Mouse (Mus musculus) heart, embryonic 12.5 days (tissue): ENCODE data around the gene Hid1. TPM values are rescaled to one million over a fixed set of nuclear protein-coding genes. Genes with fewer than 3 reads are reported as not detected.
"Not testable (repeated sequence)": the region's sequence is repeated elsewhere in the genome, so short reads cannot be mapped to it uniquely, and the experiment has no call there.

ENCODE experiments used
- ATAC-seq: fragments of 200-750 bp; cut with Nextera tagmentation; 2 replicates; pipeline ENCODE4 v1.8.0; 2017; ENCODE audit warnings: moderate TSS enrichment, moderate library complexity; ENCODE audit not compliant: insufficient number of reproducible peaks, low FRiP score
- H3K27ac ChIP-seq: fragments of 300-500 bp; sonication (generic); 2 replicates; pipeline ENCODE4 v1.5.1; 2016; ENCODE audit warnings: mild to moderate bottlenecking, moderate library complexity; ENCODE audit not compliant: poor library complexity, severe bottlenecking
- H3K27me3 ChIP-seq: fragments of 300-500 bp; sonication (generic); replicated peaks from 2 replicates; pipeline ENCODE4 v1.6.1; 2016; ENCODE audit warnings: mild to moderate bottlenecking, moderate library complexity
- H3K36me3 ChIP-seq: fragments of 300-500 bp; sonication (generic); 2 replicates; pipeline ENCODE4 v1.6.1; 2016; ENCODE audit warnings: mild to moderate bottlenecking, moderate library complexity
- H3K4me1 ChIP-seq: fragments of 300-500 bp; sonication (generic); replicated peaks from 2 replicates; pipeline ENCODE4 v1.6.1; 2016; ENCODE audit warnings: mild to moderate bottlenecking
- H3K4me2 ChIP-seq: fragments of 300-500 bp; sonication (generic); 2 replicates; pipeline ENCODE4 v1.6.1; 2016; ENCODE audit warnings: mild to moderate bottlenecking, moderate library complexity
- H3K4me3 ChIP-seq: fragments of 300-500 bp; sonication (generic); 2 replicates; pipeline ENCODE4 v1.5.1; 2016; ENCODE audit warnings: mild to moderate bottlenecking
- H3K9ac ChIP-seq: fragments of 300-500 bp; sonication (generic); 2 replicates; pipeline ENCODE4 v1.6.1; 2016; ENCODE audit warnings: mild to moderate bottlenecking, moderate library complexity
- H3K9me3 ChIP-seq: fragments of 300-500 bp; sonication (generic); replicated peaks from 2 replicates; pipeline ENCODE4 v1.6.1; 2016; ENCODE audit warnings: mild to moderate bottlenecking, moderate library complexity
- WGBS: fragments of 180-500 bp; shearing (Covaris S2); methylation state at CpG from one replicate; pipeline ENCODE4 v1.1.7; 2016; 5-methylcytosine and 5-hydroxymethylcytosine counted together
- polyA plus RNA-seq: library from polyadenylated mRNA; unstranded; fragments of >200 nt; fragmentation: Nextera tagmentation; extraction: Ambion mirVana; gene quantifications from 2 replicates; pipeline ENCODE4 v1.2.1, GENCODE M21; 2016

The Hid1 gene
- polyA plus RNA-seq, 1 experiment from 2014 or later, result 6.0 TPM

DNA sequence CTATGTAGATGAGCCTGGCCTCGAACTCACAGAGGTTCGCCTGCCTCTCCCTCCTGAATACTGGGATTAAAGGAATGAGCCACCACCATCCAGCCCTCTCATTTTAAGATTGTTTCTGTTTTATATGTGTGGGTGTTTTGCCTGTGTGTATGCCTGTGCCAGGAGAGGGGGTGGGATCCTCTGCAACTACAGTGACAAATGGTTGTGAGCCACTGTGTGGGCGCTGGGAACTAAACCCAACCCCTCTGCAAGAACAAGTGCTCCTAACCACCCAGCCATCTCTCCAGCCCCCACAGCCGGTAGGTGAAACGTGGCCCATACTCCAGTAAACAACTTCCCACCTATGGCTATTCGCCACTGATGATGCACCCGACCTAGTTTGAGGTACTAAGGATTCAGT is 23.8 kb upstream of the Hid1 start:
- Histone ChIP-seq H3K4me2 (no peak overlapping the region), H3K4me1 (0 out of 2 replicates have a peak, but pooled peaks cover 9% of the 10 kb centered on the region), H3K9me3 (no peaks in the 10 kb centered on the region), H3K27me3 (peaks cover 24% of the 10 kb centered on the region; the same call in 1 of the 2 replicates), H3K27ac (no peak overlapping the region), H3K4me3 (no peak overlapping the region), H3K36me3 (peaks cover 47% of the 10 kb centered on the region), H3K9ac (no peak overlapping the region)
- no peak for ATAC-seq
- WGBS, result 76% methylated on average over 7 of the region's 7 CpGs

DNA sequence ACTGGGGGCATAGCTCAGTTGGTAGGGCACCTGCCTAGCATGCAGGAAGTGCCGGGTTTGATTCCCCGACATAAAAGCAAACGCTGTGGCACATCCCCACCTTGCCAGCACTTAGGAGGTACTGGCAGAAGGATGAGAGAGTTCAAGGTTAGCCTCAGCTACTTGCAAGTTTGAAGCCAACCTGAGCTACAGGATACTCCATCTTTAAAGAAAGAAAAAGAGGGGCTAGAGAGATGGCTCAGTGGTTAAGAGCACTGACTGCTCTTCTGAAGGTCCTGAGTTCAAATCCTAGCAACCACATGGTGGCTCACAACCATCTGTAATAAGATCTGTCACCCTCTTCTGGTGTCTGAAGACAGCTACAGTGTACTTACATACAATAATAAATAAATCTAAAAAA is 19.3 kb upstream of the Hid1 start:
- not testable (repeated sequence) for H3K9me3 ChIP-seq, H3K4me2 ChIP-seq, H3K9ac ChIP-seq, H3K27ac ChIP-seq, H3K4me3 ChIP-seq, ATAC-seq
- peaks cover 23% of the 10 kb centered on the region for H3K27me3 ChIP-seq
- H3K4me1 ChIP-seq, result peaks cover 27% of the 10 kb centered on the region
- peaks cover 16% of the 10 kb centered on the region for H3K36me3 ChIP-seq
- WGBS, result 81% methylated on average over 3 of the region's 3 CpGs

DNA sequence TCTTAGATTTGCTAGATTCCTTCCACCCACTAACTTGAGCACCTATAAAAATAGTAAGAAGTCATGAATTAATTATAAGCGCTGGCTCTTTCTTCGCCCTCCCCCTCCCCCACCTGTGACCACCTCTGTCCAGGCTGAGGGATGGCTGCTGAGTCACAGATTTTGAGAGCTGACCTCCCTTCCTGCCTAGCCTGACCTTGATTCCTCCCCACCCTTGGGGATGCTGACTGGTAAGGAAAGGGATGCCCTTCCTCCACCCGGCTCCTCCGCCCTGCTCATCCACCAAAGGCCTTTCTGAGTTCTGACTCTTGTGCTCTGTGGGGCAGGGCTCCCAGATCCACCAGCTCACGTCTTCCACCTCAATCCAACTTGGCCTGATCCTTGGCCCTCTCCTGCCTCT is 17.0 kb upstream of the Hid1 start:
- Histone ChIP-seq H3K4me1 (peaks cover 30% of the 10 kb centered on the region), H3K4me3 (no peak overlapping the region), H3K27me3 (peaks cover 23% of the 10 kb centered on the region), H3K27ac (peak overlapping the region; percentile 17; the same call in 1 of the 2 replicates), H3K4me2 (peak overlapping the region; percentile 90), H3K9me3 (no peaks in the 10 kb centered on the region), H3K9ac (no peak overlapping the region), H3K36me3 (no peaks in the 10 kb centered on the region)
- WGBS, result 73% methylated on average over 5 of the region's 5 CpGs
- no peak for ATAC-seq

DNA sequence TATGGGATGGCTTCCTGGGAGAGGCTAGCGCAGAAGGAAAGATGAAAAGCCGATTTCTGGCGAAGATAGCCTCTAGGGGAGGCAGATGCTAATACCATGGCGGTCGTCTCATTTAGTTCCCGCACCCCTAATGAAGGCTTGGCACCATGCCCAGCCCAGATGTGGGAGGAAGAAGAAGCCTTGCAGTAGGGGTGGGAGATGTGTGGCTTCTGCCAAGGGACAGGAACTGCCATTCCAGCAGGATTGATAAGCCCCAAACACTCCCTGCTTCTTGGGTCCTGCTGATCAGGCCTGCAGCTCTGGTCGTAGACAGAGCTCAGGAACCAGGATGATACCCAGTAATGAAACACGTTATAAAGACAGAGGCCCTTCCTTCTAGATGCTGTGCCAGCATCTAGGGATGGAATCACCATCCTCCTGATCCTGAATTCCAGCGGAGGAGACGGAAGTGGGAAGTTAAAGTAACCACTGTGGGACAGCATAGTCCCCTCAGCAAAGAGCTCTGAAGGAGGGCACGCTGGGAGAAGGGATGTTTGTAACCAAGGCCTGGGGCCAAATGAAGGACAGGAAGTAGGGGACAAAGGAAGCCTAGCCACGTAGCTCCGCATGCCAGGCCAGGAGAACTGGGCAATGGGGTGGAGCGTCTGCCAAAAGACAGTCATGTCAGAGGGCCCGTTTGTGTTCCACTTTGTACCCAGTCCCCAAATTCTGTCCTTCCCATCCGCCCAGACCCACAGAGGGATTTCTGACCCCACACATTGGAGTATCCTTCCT is 16.3 kb upstream of the Hid1 start:
- H3K9me3 ChIP-seq, result no peaks in the 10 kb centered on the region
- no peaks in the 10 kb centered on the region for H3K36me3 ChIP-seq
- peak overlapping the region; percentile 90 for H3K4me2 ChIP-seq
- peak overlapping the region; percentile 77; the same call in 1 of the 2 replicates for H3K4me3 ChIP-seq
- WGBS, result 51% methylated on average over 16 of the region's 16 CpGs
- H3K4me1 ChIP-seq, result peaks cover 30% of the 10 kb centered on the region
- H3K27ac ChIP-seq, result peak overlapping the region; percentile 17; the same call in 1 of the 2 replicates
- ATAC-seq, result no peak
- peaks cover 23% of the 10 kb centered on the region for H3K27me3 ChIP-seq
- no peak overlapping the region for H3K9ac ChIP-seq

DNA sequence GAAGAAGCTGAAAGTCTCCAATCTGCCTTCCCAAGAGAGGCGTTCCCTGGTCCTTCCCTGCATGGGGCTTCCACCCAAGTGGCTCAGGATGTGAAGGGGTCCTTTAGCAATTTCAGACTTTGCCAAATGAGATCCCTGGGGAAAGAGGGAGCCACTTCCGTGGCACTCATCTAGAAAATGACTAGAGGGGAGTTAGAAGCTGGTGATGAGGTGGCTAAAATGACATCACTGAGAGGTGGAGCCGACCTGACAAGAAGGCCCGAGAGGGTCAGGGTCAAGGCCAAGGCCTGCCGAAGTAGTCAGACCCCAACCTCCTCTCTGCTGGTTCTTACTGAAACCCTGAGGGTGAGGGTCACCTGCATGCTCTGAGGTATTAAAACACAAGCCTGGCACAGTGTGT is 15.3 kb upstream of the Hid1 start:
- Histone ChIP-seq H3K4me2 (peak overlapping the region; percentile 90), H3K4me3 (peak overlapping the region; percentile 77), H3K27me3 (peaks cover 23% of the 10 kb centered on the region), H3K4me1 (peaks cover 30% of the 10 kb centered on the region), H3K9me3 (peaks cover 3% of the 10 kb centered on the region; the same call in 1 of the 2 replicates), H3K36me3 (no peaks in the 10 kb centered on the region), H3K27ac (no peak overlapping the region), H3K9ac (peak overlapping the region; percentile 85)
- WGBS, result 16% methylated on average over 5 of the region's 5 CpGs
- no peak for ATAC-seq

DNA sequence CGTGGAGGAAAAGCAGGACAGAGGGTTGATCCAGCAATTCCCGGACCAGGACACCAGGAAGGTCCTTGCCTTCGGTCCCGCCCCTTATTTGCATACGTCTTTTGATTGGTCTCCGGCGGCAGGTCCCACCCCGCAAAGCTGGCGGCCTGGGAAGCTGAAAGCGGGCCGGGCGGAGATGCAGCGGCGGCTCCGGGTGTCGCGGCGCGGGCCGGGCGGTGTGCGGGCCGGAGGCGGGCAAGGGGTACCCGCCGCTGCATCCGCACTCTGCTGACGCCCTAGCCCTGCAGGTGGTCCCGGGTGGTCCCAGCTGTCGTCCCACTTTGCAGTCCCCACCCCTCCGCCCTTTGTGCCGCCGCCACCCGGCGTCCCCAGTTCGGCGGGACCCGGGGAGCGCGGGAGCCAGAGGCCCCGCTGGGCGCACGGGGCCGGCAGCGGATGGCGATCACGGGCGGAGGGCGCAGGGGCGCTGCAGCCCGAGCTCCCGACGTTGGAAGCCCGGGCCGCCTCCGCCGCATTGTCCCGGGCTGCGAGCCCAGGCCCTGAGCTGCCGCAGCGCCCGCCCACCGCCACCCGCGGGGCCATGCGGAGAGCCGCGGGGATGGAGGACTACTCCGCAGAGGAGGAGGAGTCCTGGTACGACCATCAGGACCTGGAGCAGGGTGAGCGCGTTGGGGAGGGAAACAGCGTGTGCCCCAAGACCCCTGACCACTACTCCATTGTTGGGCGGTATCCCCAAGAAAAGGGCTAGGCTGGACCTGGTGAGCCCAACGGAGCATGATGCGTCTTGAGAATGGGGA is 14.4 kb upstream of the Hid1 start, which contains the start of gene Cdr2l:
Gene Cdr2l (plus strand): TSS at position 174 of the 797 bp plus-strand sequence.
- Histone ChIP-seq H3K27me3 (peaks cover 27% of the 10 kb centered on the region), H3K27ac (peak within 1 kb of the TSS; percentile 52), H3K9me3 (peaks cover 4% of the 10 kb centered on the region; the same call in 1 of the 2 replicates), H3K9ac (peak within 1 kb of the TSS; percentile 85), H3K4me2 (peak within 1 kb of the TSS; percentile 90), H3K4me3 (peak within 1 kb of the TSS; percentile 77), H3K4me1 (peaks cover 30% of the 10 kb centered on the region), H3K36me3 (no peaks in the 10 kb centered on the region)
- under 1% methylated on average over 76 of the region's 76 CpGs for WGBS
- peak; percentile 78 for ATAC-seq

DNA sequence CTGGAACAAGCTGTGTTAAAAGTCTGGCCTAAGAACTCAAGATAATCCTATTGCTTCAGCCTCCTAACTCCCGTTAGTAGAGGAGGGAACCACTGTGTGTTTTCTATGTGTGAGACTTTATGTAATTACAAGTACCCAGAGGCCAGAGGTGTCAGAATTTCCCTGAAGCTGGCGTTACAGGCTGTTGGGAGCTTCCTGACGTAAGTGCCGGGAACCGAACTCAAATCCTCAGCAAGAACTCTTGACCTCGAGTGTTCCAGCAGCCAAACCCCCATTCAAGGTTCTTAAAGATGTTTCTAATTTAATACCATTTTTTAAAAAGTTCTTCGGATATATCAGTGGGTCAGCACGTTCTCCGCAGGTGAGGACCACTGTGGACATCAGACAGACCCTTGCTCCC is 13.7 kb upstream of the Hid1 start:
- H3K4me2 ChIP-seq, result peak overlapping the region; percentile 90
- no peak for ATAC-seq
- no peak overlapping the region for H3K9ac ChIP-seq
- peaks cover 33% of the 10 kb centered on the region for H3K27me3 ChIP-seq
- H3K4me3 ChIP-seq, result peak overlapping the region; percentile 77
- H3K9me3 ChIP-seq, result peaks cover 4% of the 10 kb centered on the region; the same call in 1 of the 2 replicates
- 12% methylated on average over 9 of the region's 9 CpGs for WGBS
- peaks cover 30% of the 10 kb centered on the region for H3K4me1 ChIP-seq
- peak overlapping the region; percentile 15; the same call in 1 of the 2 replicates for H3K27ac ChIP-seq
- H3K36me3 ChIP-seq, result no peaks in the 10 kb centered on the region

DNA sequence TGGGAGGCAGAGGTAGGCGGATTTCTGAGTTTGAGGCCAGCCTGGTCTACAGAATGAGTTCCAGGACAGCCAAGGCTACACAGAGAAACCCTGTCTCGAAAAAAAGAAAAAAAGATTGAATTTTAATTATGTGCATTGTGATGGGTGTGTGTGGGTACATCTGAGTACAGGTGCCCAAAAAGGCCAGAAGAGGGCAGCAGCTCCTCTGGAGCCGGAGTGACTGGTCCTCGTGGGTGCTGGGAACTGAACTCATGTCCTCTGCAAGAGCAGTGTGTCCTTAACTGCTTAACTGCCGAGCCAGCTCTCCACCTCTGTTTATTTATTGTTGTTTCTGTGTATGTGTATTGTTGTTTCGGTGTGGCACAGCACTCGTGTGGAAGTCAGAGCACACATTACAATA is 10.3 kb upstream of the Hid1 start:
- no peak for ATAC-seq
- Histone ChIP-seq H3K9ac (no peak overlapping the region), H3K4me1 (peaks cover 20% of the 10 kb centered on the region), H3K9me3 (peaks cover 4% of the 10 kb centered on the region; the same call in 1 of the 2 replicates), H3K4me3 (no peak overlapping the region), H3K27ac (no peak overlapping the region), H3K36me3 (no peaks in the 10 kb centered on the region), H3K4me2 (no peak overlapping the region), H3K27me3 (peaks cover 39% of the 10 kb centered on the region)
- WGBS, result 78% methylated on average over 7 of the region's 7 CpGs

DNA sequence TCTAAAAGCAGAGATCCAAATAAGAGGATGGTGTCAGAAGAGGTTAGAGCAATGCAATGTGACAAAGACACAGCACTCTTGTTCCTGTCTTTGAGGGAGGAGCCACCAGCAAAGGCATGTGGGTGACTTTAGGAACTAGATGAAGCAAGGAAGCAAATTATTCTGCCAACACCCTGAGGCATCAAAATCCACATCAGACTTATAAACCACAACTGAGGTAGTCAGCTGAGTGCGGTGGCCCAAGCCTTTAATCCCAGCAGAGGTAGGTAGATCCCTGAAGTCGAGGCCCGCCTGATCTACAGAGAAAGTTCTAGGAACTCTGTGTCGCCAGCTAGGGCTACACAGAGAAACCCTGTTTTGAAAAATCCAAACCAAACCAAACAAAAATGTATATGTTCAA is 9.7 kb upstream of the Hid1 start:
- WGBS, result 81% methylated on average over 4 of the region's 4 CpGs
- no peaks in the 10 kb centered on the region for H3K36me3 ChIP-seq
- H3K4me2 ChIP-seq, result no peak overlapping the region
- no peak for ATAC-seq
- peaks cover 38% of the 10 kb centered on the region for H3K27me3 ChIP-seq
- peaks cover 17% of the 10 kb centered on the region for H3K4me1 ChIP-seq
- H3K27ac ChIP-seq, result no peak overlapping the region
- H3K4me3 ChIP-seq, result no peak overlapping the region
- peaks cover 4% of the 10 kb centered on the region; the same call in 1 of the 2 replicates for H3K9me3 ChIP-seq
- no peak overlapping the region for H3K9ac ChIP-seq

DNA sequence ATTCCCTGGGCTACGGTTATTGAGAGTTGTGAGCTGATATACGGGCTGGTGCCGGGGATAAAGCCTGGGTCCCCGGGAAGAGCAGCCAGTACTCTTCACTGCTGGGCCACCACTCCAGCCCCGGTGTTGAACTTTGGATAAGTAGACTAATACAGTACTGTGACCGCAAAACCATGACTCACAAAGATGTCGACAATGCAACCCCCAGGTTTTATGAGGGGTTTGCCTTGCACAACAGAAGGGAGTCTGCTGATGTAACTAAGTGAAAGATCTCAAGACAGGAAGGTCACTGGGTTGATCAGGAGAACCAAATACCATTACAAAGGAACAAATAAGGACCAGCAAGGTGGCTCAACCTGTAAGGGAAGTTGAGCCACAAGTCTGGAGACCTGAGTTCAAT is 9.2 kb upstream of the Hid1 start:
- H3K27ac ChIP-seq, result no peak overlapping the region
- 61% methylated on average over 7 of the region's 7 CpGs for WGBS
- peaks cover 4% of the 10 kb centered on the region; the same call in 1 of the 2 replicates for H3K9me3 ChIP-seq
- no peak overlapping the region for H3K4me2 ChIP-seq
- H3K4me1 ChIP-seq, result peaks cover 17% of the 10 kb centered on the region
- no peak overlapping the region for H3K9ac ChIP-seq
- H3K27me3 ChIP-seq, result peaks cover 42% of the 10 kb centered on the region
- no peak overlapping the region for H3K4me3 ChIP-seq
- H3K36me3 ChIP-seq, result no peaks in the 10 kb centered on the region
- ATAC-seq, result no peak
